Mouse (Mus musculus) left cerebral cortex, adult 11 months (tissue): ENCODE measurements around the gene Ripor2.
A peak's percentile ranks its signal among the peaks of the same experiment; 100 is the strongest.

Source experiments
- DNase-seq: peaks from one replicate; pipeline ENCODE4 v3.0.0; 2022; ENCODE audit warnings: low spot score

Gene Ripor2

GRCm38 (mm10) chr13:24581833-24582232, at the start of gene Ripor2:
Gene Ripor2 (plus strand): TSS chr13:24582189.
- DNase-seq = no peak

GRCm38 (mm10) chr13:24536531-24537167, 45.3 kb upstream of the Ripor2 start:
- DNase-seq = no peak

GRCm38 (mm10) chr13:24538012-24538411, 44.0 kb upstream of the Ripor2 start:
- DNase-seq = no peak

- no peak for DNase-seq
Observed at GRCm38 (mm10) chr13:24538941-24539340, 43.0 kb upstream of the Ripor2 start.

- no peak for DNase-seq
Observed at GRCm38 (mm10) chr13:24545677-24546076, 36.3 kb upstream of the Ripor2 start.

- DNase-seq = no peak
Observed at GRCm38 (mm10) chr13:24546801-24547459, 35.1 kb upstream of the Ripor2 start.

GRCm38 (mm10) chr13:24548911-24549310, 33.1 kb upstream of the Ripor2 start:
- DNase-seq = no peak

- DNase-seq = no peak
Observed at GRCm38 (mm10) chr13:24551100-24551931, 30.7 kb upstream of the Ripor2 start.

GRCm38 (mm10) chr13:24552039-24552438, 29.9 kb upstream of the Ripor2 start:
- no peak for DNase-seq

- no peak for DNase-seq
Observed at GRCm38 (mm10) chr13:24561391-24561790, 20.6 kb upstream of the Ripor2 start.

GRCm38 (mm10) chr13:24564706-24565105, 17.3 kb upstream of the Ripor2 start:
- DNase-seq = no peak

GRCm38 (mm10) chr13:24565230-24565949, 16.6 kb upstream of the Ripor2 start:
- no peak for DNase-seq

- DNase-seq = no peak
Observed at GRCm38 (mm10) chr13:24565950-24566320, 16.1 kb upstream of the Ripor2 start.

- no peak for DNase-seq
Observed at GRCm38 (mm10) chr13:24567176-24567811, 14.7 kb upstream of the Ripor2 start.

GRCm38 (mm10) chr13:24569066-24569465, 12.9 kb upstream of the Ripor2 start:
- no peak for DNase-seq

GRCm38 (mm10) chr13:24570716-24571115, 11.3 kb upstream of the Ripor2 start:
- no peak for DNase-seq

GRCm38 (mm10) chr13:24571906-24572305, 10.1 kb upstream of the Ripor2 start:
- DNase-seq = no peak

- no peak for DNase-seq
Observed at GRCm38 (mm10) chr13:24575126-24575525, 6.9 kb upstream of the Ripor2 start.

GRCm38 (mm10) chr13:24576338-24577119, 5.5 kb upstream of the Ripor2 start:
- DNase-seq = peak; percentile 81

GRCm38 (mm10) chr13:24578317-24578716, 3.7 kb upstream of the Ripor2 start:
- DNase-seq = no peak

GRCm38 (mm10) chr13:24580759-24581158, 1.2 kb upstream of the Ripor2 start:
- DNase-seq = no peak
